Mouse (Mus musculus): Measurements from ENCODE around the gene S100a10.
"Not testable (repeated sequence)": the region's sequence is repeated elsewhere in the genome, so short reads cannot be mapped to it uniquely, and the experiment has no call there.

Gene S100a10

GRCm38 (mm10) chr3:93554981-93555877 lies at the start of gene S100a10:
S100a10 (plus strand) TSS chr3:93555080.
- DNase-seq = peak; percentile 84

DNA sequence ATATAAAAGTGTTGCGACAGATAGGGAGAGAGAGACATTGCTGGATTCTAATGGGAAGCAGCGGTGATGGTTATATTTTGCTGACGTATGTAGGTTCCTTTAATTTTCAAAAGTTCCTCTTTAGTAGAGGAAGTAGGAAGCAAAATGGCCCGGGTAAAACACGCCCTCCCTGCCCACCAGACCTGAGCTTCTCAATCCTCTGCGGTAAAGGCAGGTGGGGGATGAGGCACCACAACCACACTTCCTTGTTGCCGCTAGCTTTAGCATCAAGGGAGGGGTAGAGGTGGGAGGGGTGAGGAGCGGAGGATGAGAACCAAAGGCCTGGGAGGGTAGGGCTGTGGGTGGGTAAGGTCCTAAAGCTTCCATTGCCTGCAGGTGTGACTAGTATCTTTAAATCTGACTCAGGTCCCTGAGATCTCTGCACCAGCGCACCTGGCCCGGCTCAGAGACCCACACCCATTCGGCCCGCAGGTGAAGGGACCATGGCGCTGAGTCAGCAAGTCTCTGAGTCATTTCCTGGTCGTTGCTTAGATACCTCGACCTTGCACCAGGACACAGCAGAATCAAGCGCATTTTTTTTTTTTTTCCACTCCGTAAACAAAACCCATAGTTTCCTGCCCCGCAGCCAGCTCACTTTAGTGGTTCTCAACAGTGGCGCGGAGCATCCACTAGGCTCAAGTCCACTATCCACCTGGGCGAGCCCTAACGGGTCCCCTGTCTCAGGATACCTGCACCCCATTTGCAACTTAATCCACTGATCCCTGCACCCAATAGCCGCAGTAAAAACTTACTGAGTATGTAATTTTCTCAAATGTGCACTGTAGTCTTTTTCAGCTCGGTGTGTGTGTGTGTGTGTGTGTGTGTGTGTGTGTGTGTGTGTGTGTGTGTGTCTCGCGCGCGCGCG lies 48.7 kb upstream of the S100a10 start:
- peak; percentile 35 for DNase-seq

GRCm38 (mm10) chr3:93506881-93507325 lies 48.0 kb upstream of the S100a10 start:
- DNase-seq = no peak

- DNase-seq = no peak
These were observed 45.6 kb upstream of the S100a10 start for GRCm38 (mm10) chr3:93509301-93509700.

DNA sequence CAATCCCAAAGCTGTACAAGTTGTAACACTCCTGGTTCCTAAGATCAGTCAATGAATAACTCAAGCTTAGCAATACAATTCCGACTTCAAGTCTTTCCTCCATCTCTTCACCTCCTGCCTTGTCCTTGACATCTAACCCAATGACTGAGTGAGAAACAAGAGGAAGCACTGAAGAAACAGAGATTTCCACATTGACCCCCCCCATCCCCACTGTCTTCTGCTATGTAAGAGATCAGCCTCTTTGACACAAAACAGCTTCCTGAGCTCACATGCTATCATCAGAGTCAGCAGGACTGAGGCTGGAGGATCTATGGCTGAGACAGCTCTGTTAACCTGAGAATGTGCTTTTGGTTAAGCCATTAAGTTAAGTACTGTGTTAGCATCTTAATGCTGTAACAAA lies 43.8 kb upstream of the S100a10 start:
- DNase-seq = no peak

DNA sequence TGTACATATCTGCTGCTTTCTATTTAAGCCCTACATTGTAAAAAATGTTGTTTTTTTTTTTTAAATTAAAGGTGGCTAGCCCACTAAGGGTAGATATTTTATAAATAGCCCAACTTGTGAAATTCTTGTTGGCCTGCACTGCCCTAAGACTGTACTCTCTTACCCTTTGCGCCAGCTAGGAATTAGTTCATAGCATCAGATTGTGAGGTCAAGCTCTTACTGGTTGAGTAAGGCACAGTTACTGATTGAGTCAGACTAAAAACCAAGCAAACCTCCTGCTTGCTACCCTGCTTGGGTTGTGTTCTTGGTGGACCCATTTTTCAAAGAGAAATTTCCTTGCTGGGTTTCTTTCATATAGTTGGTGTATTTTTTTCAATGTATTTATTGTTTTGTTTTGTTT lies 43.1 kb upstream of the S100a10 start:
- no peak for DNase-seq

DNA sequence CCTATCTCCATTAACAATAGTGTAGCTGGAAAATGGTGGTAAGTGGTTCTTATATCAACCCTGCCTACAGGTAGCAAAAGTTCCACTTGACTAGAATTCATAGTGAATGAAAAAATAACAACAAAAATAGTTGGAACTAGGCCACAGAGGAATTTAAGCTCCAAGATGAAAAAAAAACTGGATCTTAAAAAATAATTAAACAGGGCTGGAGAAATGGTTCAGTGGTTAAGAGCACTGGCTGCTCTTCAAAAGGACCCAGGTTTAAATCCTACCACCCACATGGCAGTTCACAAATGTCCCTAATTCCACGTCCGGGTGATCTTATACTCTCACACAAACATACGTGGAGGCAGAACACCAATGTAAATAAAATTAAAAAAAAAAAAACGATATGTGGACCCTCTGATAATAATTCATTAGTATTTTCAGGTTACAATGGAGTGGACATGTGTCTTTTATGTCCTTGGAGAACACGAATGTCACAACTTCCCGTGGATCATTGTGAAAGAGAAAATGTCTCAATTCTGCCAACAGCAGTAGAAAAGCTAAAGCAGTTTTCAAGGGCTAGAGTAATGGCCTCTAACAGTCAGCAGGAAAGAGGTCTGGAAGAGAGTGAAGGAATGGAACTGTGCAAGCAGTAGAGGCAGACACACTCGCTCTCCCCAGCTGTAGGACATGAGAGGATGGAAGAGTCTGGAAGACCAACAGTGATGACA lies 42.3 kb upstream of the S100a10 start:
- no peak for DNase-seq

DNA sequence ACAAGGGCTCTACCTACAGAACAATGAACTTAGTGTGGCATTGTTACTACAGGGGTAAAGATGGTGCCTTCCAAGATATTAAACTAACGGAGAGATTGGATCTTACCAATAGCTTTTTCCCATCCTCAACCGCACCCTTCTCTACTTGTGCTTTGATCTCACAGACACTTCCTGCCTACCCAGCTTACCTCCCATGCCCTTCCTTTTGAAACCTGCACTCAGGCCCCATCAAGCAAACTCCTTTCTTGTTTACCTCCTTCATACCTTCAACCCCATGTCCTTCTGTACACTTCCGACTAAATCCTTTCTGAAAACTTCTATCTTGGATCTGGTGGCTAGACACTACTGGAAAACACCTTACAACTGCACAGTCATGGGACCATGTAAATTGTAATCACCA lies 40.3 kb upstream of the S100a10 start:
- no peak for DNase-seq

GRCm38 (mm10) chr3:93517343-93517742 lies 37.5 kb upstream of the S100a10 start:
- DNase-seq = no peak

- no peak for DNase-seq
These were observed 35.0 kb upstream of the S100a10 start for GRCm38 (mm10) chr3:93519856-93520329.

- DNase-seq = peak; percentile 71
These were observed 34.3 kb upstream of the S100a10 start, which contains the start of gene S100a11 for GRCm38 (mm10) chr3:93520330-93521193. S100a11 (plus strand) TSS chr3:93520488.

DNA sequence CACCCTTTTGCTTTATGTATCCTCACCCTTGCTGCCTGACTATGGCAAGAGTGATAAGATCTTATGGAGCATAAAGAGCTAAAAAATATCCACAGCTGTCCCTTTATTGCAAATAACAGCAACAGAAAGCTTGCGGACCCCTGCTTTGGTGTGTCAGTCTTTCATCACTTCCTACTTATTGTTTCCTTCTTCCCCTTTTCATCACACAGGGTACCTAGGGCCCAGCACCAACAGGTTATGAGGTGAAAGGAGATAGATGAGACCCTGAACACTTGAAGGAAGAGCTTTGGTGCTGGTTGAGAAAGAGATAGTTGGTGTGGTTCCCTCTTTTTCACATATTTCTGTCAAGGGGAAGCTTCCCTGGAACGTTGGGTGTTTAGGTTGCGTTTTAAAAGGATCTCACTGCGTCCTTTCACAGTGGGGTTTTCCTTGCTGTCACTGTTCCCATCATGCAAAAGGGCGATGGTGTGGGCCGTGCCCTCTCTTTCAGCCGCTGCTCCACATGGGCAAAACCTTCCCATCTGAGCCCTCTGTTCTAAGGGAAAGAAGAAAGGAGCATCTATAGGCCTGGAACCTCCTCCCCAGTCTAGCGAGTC lies 33.3 kb upstream of the S100a10 start:
- no peak for DNase-seq

DNA sequence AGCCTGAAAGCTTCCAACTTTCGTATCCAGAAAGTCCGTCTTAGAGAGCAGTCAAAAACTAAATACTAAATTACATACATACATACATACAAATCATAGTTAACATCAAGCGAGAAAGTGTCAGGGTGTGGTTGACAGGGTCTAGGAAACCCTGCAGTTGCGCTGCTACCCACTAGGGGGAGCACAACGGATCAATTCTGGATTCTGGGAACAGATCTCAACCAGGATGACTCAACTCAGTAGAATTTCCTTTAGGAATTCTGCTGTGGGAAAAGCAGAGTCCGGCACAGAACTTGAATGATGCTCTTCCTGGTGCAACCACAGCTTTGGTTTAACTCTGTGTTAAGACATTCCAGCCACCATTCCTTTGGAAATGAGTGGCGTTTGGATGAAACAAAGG lies 32.3 kb upstream of the S100a10 start:
- peak; percentile 73 for DNase-seq

- no peak for DNase-seq
These were observed 27.6 kb upstream of the S100a10 start for GRCm38 (mm10) chr3:93527300-93527699.

DNA sequence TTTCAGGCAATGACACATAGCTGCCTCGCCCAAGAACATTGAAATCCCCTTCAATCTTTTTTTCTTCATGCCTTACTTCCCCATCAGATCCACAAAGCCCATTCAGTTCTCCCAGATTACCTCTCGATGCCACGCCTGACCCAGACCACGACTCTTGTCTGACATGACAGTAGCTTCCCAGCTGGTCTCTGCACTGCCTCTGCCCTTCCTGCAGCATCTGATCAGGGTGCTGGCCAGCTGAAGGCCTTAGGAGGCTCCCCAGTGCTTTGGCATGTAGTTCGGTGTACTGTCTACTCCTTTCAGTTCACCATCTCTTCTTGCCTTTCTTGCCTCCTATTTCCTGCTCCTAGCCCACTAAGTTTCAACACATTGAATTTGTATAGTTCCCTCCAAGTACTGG lies 26.1 kb upstream of the S100a10 start:
- no peak for DNase-seq

DNA sequence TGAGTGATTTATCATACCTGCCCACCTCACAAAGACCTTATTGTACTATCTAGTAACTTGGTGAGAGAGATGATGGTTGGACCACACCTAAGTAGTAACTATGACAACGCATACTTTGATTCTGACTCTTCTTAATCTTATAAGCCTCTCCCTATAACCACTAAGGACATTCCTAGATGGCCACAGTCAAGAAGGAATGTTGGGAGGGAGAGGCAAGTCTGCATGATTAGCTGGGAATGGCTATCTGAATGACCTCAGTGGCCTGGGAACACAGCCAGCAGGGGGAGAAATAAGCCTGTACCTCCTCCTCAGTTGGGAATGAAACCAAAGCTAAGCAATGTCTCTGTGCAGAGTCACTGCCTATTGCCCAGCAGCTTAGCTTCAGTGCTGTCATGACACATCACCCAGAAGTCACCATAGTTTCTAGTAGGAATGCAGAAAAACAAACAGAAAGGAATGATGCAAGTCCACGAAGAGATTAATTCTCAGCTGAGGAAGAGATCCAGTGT lies 17.8 kb upstream of the S100a10 start:
- no peak for DNase-seq

- DNase-seq = no peak
These were observed 16.4 kb upstream of the S100a10 start for GRCm38 (mm10) chr3:93538486-93538885.

GRCm38 (mm10) chr3:93541501-93541900 lies 13.4 kb upstream of the S100a10 start:
- DNase-seq = no peak

DNA sequence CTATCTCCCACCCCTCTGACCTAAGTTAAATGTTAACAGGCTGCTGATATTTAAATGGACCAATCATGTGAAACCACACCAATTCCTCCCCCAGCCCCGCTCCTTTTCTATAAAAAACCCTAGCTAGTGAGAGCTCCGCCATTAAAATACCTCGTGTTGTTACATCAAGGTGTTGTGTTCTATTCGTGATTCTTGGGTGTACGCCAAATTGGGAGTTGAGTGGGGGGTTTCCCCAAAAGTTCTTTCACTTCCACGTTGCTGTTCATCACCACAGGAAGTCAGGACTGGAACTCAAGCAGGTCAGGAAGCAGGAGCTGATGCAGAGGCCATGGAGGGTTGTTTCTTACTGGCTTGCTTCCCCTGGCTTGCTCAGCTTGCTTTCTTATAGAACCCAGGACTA lies 10.7 kb upstream of the S100a10 start:
- not testable (repeated sequence) for DNase-seq

- peak; percentile 93 for DNase-seq
These were observed 7.7 kb upstream of the S100a10 start for GRCm38 (mm10) chr3:93547099-93547648.

All from kidney, adult 18-20 months (tissue).